Mouse (Mus musculus) MEL (cell line): ENCODE data around the gene Matn3. TPM values are rescaled to one million over a fixed set of nuclear protein-coding genes. Genes with fewer than 3 reads are reported as not detected.

Experiments
- DNase-seq: peaks from one replicate; pipeline ENCODE4 v3.0.0; 2011; ENCODE audit warnings: low read depth, low spot score
- H3K27ac ChIP-seq: 2 replicates; pipeline ENCODE4 v1.5.1; 2012; ENCODE audit warnings: low read depth, mild to moderate bottlenecking, control low read depth, low read length, moderate library complexity; ENCODE audit not compliant: control insufficient read depth
- H3K27me3 ChIP-seq, 2 experiments: fragments of 150-350 bp in 1 of 2; sonication (generic) in 1 of 2; 2 replicates each; pipeline ENCODE4 v1.6.1; 2012; ENCODE audit warnings: low read length in 2 of 2, mild to moderate bottlenecking in 2 of 2, improper control_type of control experiment in 1 of 2, moderate library complexity in 1 of 2; ENCODE audit not compliant: insufficient read depth in 2 of 2, control insufficient read depth in 1 of 2
- H3K36me3 ChIP-seq, 2 experiments: 2 replicates each; pipeline ENCODE4 v1.6.1; 2012 to 2014; ENCODE audit warnings: low read length in 2 of 2, improper control_type of control experiment in 1 of 2, inconsistent platforms in 1 of 2, mild to moderate bottlenecking in 1 of 2; ENCODE audit not compliant: insufficient read depth in 2 of 2, control insufficient read depth in 1 of 2
- H3K4me1 ChIP-seq, 2 experiments: fragments of 150-350 bp in 1 of 2; sonication (generic) in 1 of 2; 2 replicates each; pipeline ENCODE4 v1.6.1; 2012; ENCODE audit warnings: low read length in 2 of 2, improper control_type of control experiment in 1 of 2, mild to moderate bottlenecking in 1 of 2; ENCODE audit not compliant: insufficient read depth in 2 of 2, control insufficient read depth in 1 of 2
- H3K4me3 ChIP-seq, 2 experiments: fragments of 150-350 bp in 1 of 2; sonication (generic) in 1 of 2; 2 replicates each; pipeline ENCODE4 v1.5.1; 2012; ENCODE audit warnings: low read depth in 2 of 2, low read length in 2 of 2, mild to moderate bottlenecking in 2 of 2, moderate library complexity in 2 of 2, control low read depth in 1 of 2, improper control_type of control experiment in 1 of 2; ENCODE audit not compliant: control insufficient read depth in 1 of 2, insufficient read depth in 1 of 2
- H3K79me2 ChIP-seq: 2 replicates; pipeline ENCODE4 v1.6.1; 2012; ENCODE audit warnings: mild to moderate bottlenecking, low read length, moderate library complexity; ENCODE audit not compliant: control insufficient read depth, poor library complexity, insufficient read depth
- H3K9ac ChIP-seq: 2 replicates; pipeline ENCODE4 v1.6.1; 2012; ENCODE audit warnings: low read depth, mild to moderate bottlenecking, control low read depth, low read length, moderate library complexity; ENCODE audit not compliant: control insufficient read depth, poor library complexity, severe bottlenecking
- H3K9me3 ChIP-seq: fragments of 150-350 bp; sonication (generic); replicated peaks from 2 replicates; pipeline ENCODE4 v1.6.1; 2012; ENCODE audit warnings: mild to moderate bottlenecking, low read length, improper control_type of control experiment, moderate library complexity; ENCODE audit not compliant: insufficient read depth
- BHLHE40 ChIP-seq: IDR thresholded peaks from 2 replicates; pipeline ENCODE4 v1.6.1; 2012; ENCODE audit warnings: low read depth, mild to moderate bottlenecking, inconsistent platforms, low read length, improper control_type of control experiment, borderline replicate concordance
- ELF1 ChIP-seq: IDR thresholded peaks from 2 replicates; pipeline ENCODE4 v1.6.1; 2014; ENCODE audit warnings: low read depth, mild to moderate bottlenecking, inconsistent platforms, low read length, improper control_type of control experiment, moderate library complexity
- EP300 ChIP-seq, 2 experiments: IDR thresholded peaks; 2 replicates each; pipeline ENCODE4 v1.6.1; 2011; ENCODE audit warnings: improper control_type of control experiment in 2 of 2, low read length in 2 of 2, low read depth in 1 of 2, mild to moderate bottlenecking in 1 of 2
- GATA1 ChIP-seq: IDR thresholded peaks from 2 replicates; pipeline ENCODE4 v1.6.1; 2011; ENCODE audit warnings: low read depth, low read length, improper control_type of control experiment
- JUND ChIP-seq: IDR thresholded peaks from 2 replicates; pipeline ENCODE4 v1.6.1; 2011; ENCODE audit warnings: low read depth, mild to moderate bottlenecking, improper control_type of control experiment, low read length
- MAFK ChIP-seq: IDR thresholded peaks from 2 replicates; pipeline ENCODE4 v1.6.1; 2011; ENCODE audit warnings: low read depth, mild to moderate bottlenecking, low read length, improper control_type of control experiment, borderline replicate concordance
- MAZ ChIP-seq: IDR thresholded peaks from 2 replicates; pipeline ENCODE4 v1.6.1; 2012; ENCODE audit warnings: low read depth, mild to moderate bottlenecking, inconsistent platforms, low read length, improper control_type of control experiment
- MXI1 ChIP-seq: IDR thresholded peaks from 2 replicates; pipeline ENCODE4 v1.6.1; 2011; ENCODE audit warnings: mild to moderate bottlenecking, low read depth, low read length, improper control_type of control experiment
- MYC ChIP-seq: IDR thresholded peaks from 2 replicates; pipeline ENCODE4 v1.6.1; 2011; ENCODE audit warnings: low read depth, mild to moderate bottlenecking, low read length, improper control_type of control experiment, moderate library complexity
- POLR2AphosphoS5 ChIP-seq: IDR thresholded peaks from 2 replicates; pipeline ENCODE4 v1.6.1; 2012; ENCODE audit warnings: low read depth, borderline replicate concordance, mild to moderate bottlenecking, inconsistent platforms, low read length, moderate library complexity, mixed read lengths
- RCOR1 ChIP-seq: IDR thresholded peaks from 2 replicates; pipeline ENCODE4 v1.6.1; 2012; ENCODE audit warnings: low read depth, mild to moderate bottlenecking, inconsistent platforms, low read length, improper control_type of control experiment
- SIN3A ChIP-seq: IDR thresholded peaks from 2 replicates; pipeline ENCODE4 v1.6.1; 2012; ENCODE audit warnings: low read length, improper control_type of control experiment, inconsistent platforms
- TAL1 ChIP-seq: IDR thresholded peaks from 2 replicates; pipeline ENCODE4 v1.6.1; 2012; ENCODE audit warnings: mild to moderate bottlenecking, inconsistent platforms, low read length, moderate library complexity, mixed read lengths
- TBP ChIP-seq: IDR thresholded peaks from 2 replicates; pipeline ENCODE4 v1.8.0; 2011; ENCODE audit warnings: low read depth, low read length, improper control_type of control experiment
- TCF12 ChIP-seq: IDR thresholded peaks from 2 replicates; pipeline ENCODE4 v1.6.1; 2014; ENCODE audit warnings: low read depth, mild to moderate bottlenecking, inconsistent platforms, low read length, improper control_type of control experiment, moderate library complexity
- UBTF ChIP-seq: IDR thresholded peaks from 2 replicates; pipeline ENCODE4 v1.6.1; 2012; ENCODE audit warnings: low read depth, mild to moderate bottlenecking, inconsistent platforms, low read length, improper control_type of control experiment, moderate library complexity, borderline replicate concordance; ENCODE audit not compliant: insufficient read depth
- USF1 ChIP-seq: IDR thresholded peaks from 2 replicates; pipeline ENCODE4 v1.6.1; 2014; ENCODE audit warnings: low read depth, mild to moderate bottlenecking, inconsistent platforms, low read length, improper control_type of control experiment, moderate library complexity
- USF2 ChIP-seq, 2 experiments: IDR thresholded peaks; 2 replicates each; pipeline ENCODE4 v1.6.1; 2011 to 2012; ENCODE audit warnings: improper control_type of control experiment in 2 of 2, low read length in 2 of 2, borderline replicate concordance in 1 of 2, inconsistent platforms in 1 of 2, low read depth in 1 of 2, mild to moderate bottlenecking in 1 of 2; ENCODE audit not compliant: insufficient read depth in 1 of 2
- polyA plus RNA-seq, 2 experiments: library from polyadenylated mRNA; stranded (reverse) in 1 of 2; unstranded in 1 of 2; fragments of >175 nt in 1 of 2; fragments of >200 nt in 1 of 2; gene quantifications; 2 replicates each; pipeline versions ENCODE4 v1.2.1 to v1.2.4; 2012; ENCODE audit warnings: low replicate concordance in 2 of 2, low read depth in 1 of 2; ENCODE audit not compliant: insufficient read length in 2 of 2, insufficient read depth in 1 of 2, missing spikeins in 1 of 2
- total RNA-seq: library from RNA; depleted of rRNA; stranded (reverse); fragments of 300-350 nt; gene quantifications from 2 replicates; pipeline ENCODE4 v1.2.3, GENCODE M21; 2012

Matn3 gene
- total and polyA plus RNA-seq, 3 experiments: not detected

- Histone ChIP-seq H3K27me3 (no peaks in the 10 kb centered on the region), H3K36me3 (no peaks in the 10 kb centered on the region), H3K79me2 (no peaks in the 10 kb centered on the region), H3K9me3 (no peaks in the 10 kb centered on the region), H3K4me3 (no peak overlapping the region), H3K27ac (no peak overlapping the region), H3K9ac (no peak overlapping the region), H3K4me1 (no peaks in the 10 kb centered on the region)
- DNase-seq: no peak
- TF ChIP-seq MXI1 (no peak), ELF1 (no peak), USF2 (IDR thresholded peaks at IDR 0.05; ENCODE audit: borderline replicate concordance in 1 of 2, insufficient read depth in 1 of 2, low read depth in 1 of 2, low read length in 2 of 2) (no peak), EP300 (IDR thresholded peaks at IDR 0.05; ENCODE audit: low read depth in 1 of 2, low read length in 2 of 2) (no peak), TBP (no peak), BHLHE40 (no peak), MYC (no peak), MAZ (no peak), JUND (no peak)
Observed at GRCm38 (mm10) chr12:8961607-8962316, 14.0 kb downstream of the Matn3 start.

GRCm38 (mm10) chr12:8969828-8970227 lies 22.1 kb downstream of the Matn3 start:
- H3K27me3 ChIP-seq: peaks cover 0 to 6% of the 10 kb centered on the region in 2 experiments; a peak in 3 of 4 replicates
- TF ChIP-seq POLR2AphosphoS5 (no peak), RCOR1 (no peak), MAFK (no peak), SIN3A (no peak), TAL1 (no peak), BHLHE40 (no peak), UBTF (no peak), TCF12 (no peak), ELF1 (no peak), GATA1 (no peak), USF1 (no peak)
- H3K9ac ChIP-seq: no peak overlapping the region
- no peaks in the 10 kb centered on the region for H3K9me3 ChIP-seq
- H3K79me2 ChIP-seq: no peaks in the 10 kb centered on the region; the same call in 1 of the 2 replicates
- no peaks in the 10 kb centered on the region for H3K36me3 ChIP-seq
- no peak overlapping the region for H3K4me3 ChIP-seq
- H3K27ac ChIP-seq: no peak overlapping the region
- H3K4me1 ChIP-seq: peaks cover 2 to 8% of the 10 kb centered on the region in 2 experiments; a peak in 3 of 4 replicates
- no peak for DNase-seq
